12 mouse cellular contexts compared by ENCODE assay signal in genomic region chr2:20723990-20724745, GRCm38 (mm10).
A peak's percentile ranks its signal among the peaks of the same experiment; 100 is the strongest.
DNase-seq lines count a peak whose midpoint lies in the region; ATAC-seq and TF ChIP-seq lines count a peak whose summit lies in the region.
"Had no signal": no experiment of that assay in that cellular context is flagged by ENCODE, and none has a peak within 500 bp of the region (broad histone marks: within the 10 kb centered on the region; RNA-seq: fewer than 3 reads in every experiment).

No protein-coding gene starts in this region.

- 35% methylated on average over 2 of the region's 2 CpGs for WGBS in limb, embryonic 13.5 days
- 33% methylated on average over 2 of the region's 2 CpGs for WGBS in limb, embryonic 10.5 days
- 25% methylated on average over 2 of the region's 2 CpGs for WGBS in embryonic facial prominence, embryonic 10.5 days
- 28% methylated on average over 2 of the region's 2 CpGs for WGBS in kidney, embryonic 14.5 days
- 36% methylated on average over 2 of the region's 2 CpGs for WGBS in stomach, embryonic 16.5 days
- 35% methylated on average over 2 of the region's 2 CpGs for WGBS in lung, adult 2 months

- TF ChIP-seq POLR2A in lung, adult 2 months (IDR thresholded peaks at IDR 0.05; ENCODE audit: borderline replicate concordance, extremely low read depth, low read depth, low read length) = no peak

- no peak overlapping the region for H3K27ac ChIP-seq in limb, embryonic 13.5 days
- no peak overlapping the region for H3K27ac ChIP-seq in limb, embryonic 10.5 days
- peak overlapping the region; percentile 54 for H3K27ac ChIP-seq in embryonic facial prominence, embryonic 10.5 days (replicated peaks)
- H3K27ac ChIP-seq in kidney, embryonic 14.5 days (ENCODE audit: low read depth, low read length) = no peak overlapping the region
- no peak overlapping the region for H3K27ac ChIP-seq in stomach, embryonic 16.5 days (ENCODE audit: low read length)
- H3K27ac ChIP-seq: hindbrain, embryonic 10.5 days; lung, embryonic 15.5 days; midbrain, embryonic 13.5 days had no signal

- no peak for ATAC-seq in limb, embryonic 13.5 days (ENCODE audit: low FRiP score, low read depth)
- ATAC-seq in kidney, embryonic 14.5 days (ENCODE audit: low FRiP score, low TSS enrichment) = peak; percentile 73
- 0 out of 2 replicates have a peak, but pooled peaks have one; percentile 48 for ATAC-seq in stomach, embryonic 16.5 days (ENCODE audit: insufficient read depth, low FRiP score)
- ATAC-seq: midbrain, embryonic 13.5 days had no signal

- H3K4me2 ChIP-seq in limb, embryonic 13.5 days (replicated peaks) = 0 out of 2 replicates have a peak overlapping the region, but pooled peaks have one; percentile 10
- no peak overlapping the region for H3K4me2 ChIP-seq in kidney, embryonic 14.5 days (replicated peaks; ENCODE audit: low read depth, low read length)
- no peak overlapping the region for H3K4me2 ChIP-seq in stomach, embryonic 16.5 days (ENCODE audit: low read depth, low read length)
- H3K4me2 ChIP-seq: lung, embryonic 15.5 days; midbrain, embryonic 13.5 days had no signal

- no peak for TF ChIP-seq CTCF in lung, adult 2 months (IDR thresholded peaks at IDR 0.05; ENCODE audit: insufficient read depth, low read length)

- no peak overlapping the region for H3K4me3 ChIP-seq in limb, embryonic 13.5 days
- no peak overlapping the region for H3K4me3 ChIP-seq in limb, embryonic 10.5 days
- no peak overlapping the region for H3K4me3 ChIP-seq in embryonic facial prominence, embryonic 10.5 days
- no peak overlapping the region for H3K4me3 ChIP-seq in kidney, embryonic 14.5 days (ENCODE audit: low read length)
- no peak overlapping the region for H3K4me3 ChIP-seq in stomach, embryonic 16.5 days (replicated peaks; ENCODE audit: low read length)
- no peak overlapping the region for H3K4me3 ChIP-seq in lung, adult 2 months (replicated peaks; ENCODE audit: extremely low read depth, low read depth, low read length)
- H3K4me3 ChIP-seq: hindbrain, embryonic 10.5 days; lung, embryonic 15.5 days; midbrain, embryonic 13.5 days had no signal

- H3K4me1 ChIP-seq in limb, embryonic 13.5 days = peaks cover 30% of the 10 kb centered on the region
- H3K4me1 ChIP-seq in limb, embryonic 10.5 days = peaks cover 38% of the 10 kb centered on the region
- peaks cover 66% of the 10 kb centered on the region for H3K4me1 ChIP-seq in embryonic facial prominence, embryonic 10.5 days
- H3K4me1 ChIP-seq in kidney, embryonic 14.5 days (ENCODE audit: control insufficient read depth, insufficient read depth, low read length) = peaks cover 4% of the 10 kb centered on the region; the same call in 1 of the 2 replicates
- H3K4me1 ChIP-seq in stomach, embryonic 16.5 days (ENCODE audit: control insufficient read depth, insufficient read depth, low read length) = peaks cover 16% of the 10 kb centered on the region
- peaks cover 3% of the 10 kb centered on the region for H3K4me1 ChIP-seq in lung, adult 2 months (ENCODE audit: control insufficient read depth, insufficient read depth, low read length)

- DNase-seq in limb, embryonic 10.5 days (ENCODE audit: low spot score) = no peak
- DNase-seq in embryonic facial prominence, embryonic 10.5 days (ENCODE audit: low spot score) = no peak
- DNase-seq in thymus, adult 18-20 months = no peak
- no peak for DNase-seq in lung, adult 2 months
- DNase-seq: adrenal gland, postnatal 14 days; cerebellum, adult 9-11 months had no signal

- H3K36me3 ChIP-seq in limb, embryonic 13.5 days = no peaks in the 10 kb centered on the region
- no peaks in the 10 kb centered on the region for H3K36me3 ChIP-seq in limb, embryonic 10.5 days
- no peaks in the 10 kb centered on the region for H3K36me3 ChIP-seq in embryonic facial prominence, embryonic 10.5 days (replicated peaks)
- H3K36me3 ChIP-seq in kidney, embryonic 14.5 days (ENCODE audit: control insufficient read depth, insufficient read depth, low read length) = no peaks in the 10 kb centered on the region; the same call in 1 of the 2 replicates
- no peaks in the 10 kb centered on the region for H3K36me3 ChIP-seq in stomach, embryonic 16.5 days (ENCODE audit: control insufficient read depth, insufficient read depth, low read length)
- H3K36me3 ChIP-seq: hindbrain, embryonic 10.5 days; lung, embryonic 15.5 days; midbrain, embryonic 13.5 days had no signal

- H3K9me3 ChIP-seq in limb, embryonic 13.5 days = no peaks in the 10 kb centered on the region
- H3K9me3 ChIP-seq in limb, embryonic 10.5 days (replicated peaks) = no peaks in the 10 kb centered on the region
- no peaks in the 10 kb centered on the region for H3K9me3 ChIP-seq in embryonic facial prominence, embryonic 10.5 days
- H3K9me3 ChIP-seq in kidney, embryonic 14.5 days (ENCODE audit: control insufficient read depth, low read length) = no peaks in the 10 kb centered on the region
- no peaks in the 10 kb centered on the region for H3K9me3 ChIP-seq in stomach, embryonic 16.5 days (replicated peaks; ENCODE audit: control insufficient read depth, low read length)
- H3K9me3 ChIP-seq: hindbrain, embryonic 10.5 days; lung, embryonic 15.5 days; midbrain, embryonic 13.5 days had no signal

- no peaks in the 10 kb centered on the region for H3K27me3 ChIP-seq in limb, embryonic 13.5 days
- no peaks in the 10 kb centered on the region for H3K27me3 ChIP-seq in limb, embryonic 10.5 days (ENCODE audit: low read depth, poor library complexity, severe bottlenecking)
- H3K27me3 ChIP-seq in embryonic facial prominence, embryonic 10.5 days (replicated peaks; ENCODE audit: low read depth, poor library complexity, severe bottlenecking) = 0 out of 2 replicates have a peak, but pooled peaks cover 4% of the 10 kb centered on the region
- H3K27me3 ChIP-seq in kidney, embryonic 14.5 days (ENCODE audit: control insufficient read depth, insufficient read depth, low read length) = no peaks in the 10 kb centered on the region
- no peaks in the 10 kb centered on the region for H3K27me3 ChIP-seq in stomach, embryonic 16.5 days (ENCODE audit: control insufficient read depth, insufficient read depth, low read length)
- H3K27me3 ChIP-seq: lung, embryonic 15.5 days; midbrain, embryonic 13.5 days had no signal

- H3K9ac ChIP-seq in limb, embryonic 13.5 days = no peak overlapping the region
- H3K9ac ChIP-seq in kidney, embryonic 14.5 days (ENCODE audit: low read depth, low read length) = no peak overlapping the region
- H3K9ac ChIP-seq in stomach, embryonic 16.5 days (ENCODE audit: low read length) = no peak overlapping the region
- H3K9ac ChIP-seq: lung, embryonic 15.5 days; midbrain, embryonic 13.5 days had no signal
